Mouse (Mus musculus): ENCODE measurements around the gene March5.
"Not testable (repeated sequence)": the region's sequence is repeated elsewhere in the genome, so short reads cannot be mapped to it uniquely, and the experiment has no call there.

March5 gene

GRCm38 (mm10) chr19:37207303-37208175, at the start of gene March5:
TSS of gene March5 (plus strand) at chr19:37207543.
- DNase-seq, result peak; percentile 89

GRCm38 (mm10) chr19:37172096-37172495, 35.2 kb upstream of the March5 start:
- no peak for DNase-seq

GRCm38 (mm10) chr19:37172566-37173130, 34.7 kb upstream of the March5 start:
- no peak for DNase-seq

GRCm38 (mm10) chr19:37173331-37174115, 33.8 kb upstream of the March5 start:
- no peak for DNase-seq

GRCm38 (mm10) chr19:37174116-37174715, 33.1 kb upstream of the March5 start:
- DNase-seq, result peak; percentile 44

GRCm38 (mm10) chr19:37174716-37175435, 32.5 kb upstream of the March5 start:
- DNase-seq, result peak; percentile 42

- DNase-seq, result no peak
Observed at GRCm38 (mm10) chr19:37175436-37175805, 31.9 kb upstream of the March5 start.

- DNase-seq, result no peak
Observed at GRCm38 (mm10) chr19:37175919-37176318, 31.4 kb upstream of the March5 start.

GRCm38 (mm10) chr19:37176879-37177462, 30.4 kb upstream of the March5 start:
- DNase-seq, result no peak

- peak; percentile 61 for DNase-seq
Observed at GRCm38 (mm10) chr19:37177819-37178708, 29.3 kb upstream of the March5 start.

GRCm38 (mm10) chr19:37188366-37188948, 18.9 kb upstream of the March5 start:
- DNase-seq, result no peak

- DNase-seq, result no peak
Observed at GRCm38 (mm10) chr19:37192475-37193058, 14.8 kb upstream of the March5 start.

- DNase-seq, result no peak
Observed at GRCm38 (mm10) chr19:37198165-37198880, 9.0 kb upstream of the March5 start.

GRCm38 (mm10) chr19:37199889-37200288, 7.5 kb upstream of the March5 start:
- no peak for DNase-seq

GRCm38 (mm10) chr19:37203371-37203770, 4.0 kb upstream of the March5 start:
- DNase-seq, result no peak

- not testable (repeated sequence) for DNase-seq
Observed at GRCm38 (mm10) chr19:37205155-37205554, 2.2 kb upstream of the March5 start.

GRCm38 (mm10) chr19:37206641-37207302, 571 bp upstream of the March5 start:
- peak; percentile 48 for DNase-seq

- peak; percentile 37 for DNase-seq
Observed at GRCm38 (mm10) chr19:37208176-37208755, 923 bp downstream of the March5 start, which contains the start of gene Cpeb3. TSS of gene Cpeb3 (minus strand) at chr19:37208601.
